Mouse (Mus musculus) limb, embryonic 13.5 days (tissue): ENCODE measurements around the gene Arsa. TPM values are rescaled to one million over a fixed set of nuclear protein-coding genes. Genes with fewer than 3 reads are reported as not detected.
"Not testable (repeated sequence)": the region's sequence is repeated elsewhere in the genome, so short reads cannot be mapped to it uniquely, and the experiment has no call there.

Experiments
- ATAC-seq: fragments of 200-750 bp; cut with Nextera tagmentation; 2 replicates; pipeline ENCODE4 v1.8.0; 2017; ENCODE audit warnings: low read depth, moderate number of reproducible peaks, moderate TSS enrichment; ENCODE audit not compliant: low FRiP score
- H3K27ac ChIP-seq: fragments of 300-500 bp; sonication (generic); 2 replicates; pipeline ENCODE4 v1.5.1; 2015; ENCODE audit warnings: inconsistent platforms, mild to moderate bottlenecking, moderate library complexity
- H3K27me3 ChIP-seq: fragments of 300-500 bp; sonication (generic); 2 replicates; pipeline ENCODE4 v1.6.1; 2015; ENCODE audit warnings: mild to moderate bottlenecking, inconsistent platforms
- H3K36me3 ChIP-seq: fragments of 300-500 bp; sonication (generic); 2 replicates; pipeline ENCODE4 v1.6.1; 2015; ENCODE audit warnings: inconsistent platforms, mild to moderate bottlenecking, moderate library complexity
- H3K4me1 ChIP-seq: fragments of 300-500 bp; sonication (generic); 2 replicates; pipeline ENCODE4 v1.6.1; 2015; ENCODE audit warnings: inconsistent platforms
- H3K4me2 ChIP-seq: fragments of 300-500 bp; sonication (generic); replicated peaks from 2 replicates; pipeline ENCODE4 v1.6.1; 2015; ENCODE audit warnings: inconsistent platforms, mild to moderate bottlenecking, moderate library complexity
- H3K4me3 ChIP-seq: fragments of 300-500 bp; sonication (generic); 2 replicates; pipeline ENCODE4 v1.5.1; 2015; ENCODE audit warnings: moderate library complexity, mild to moderate bottlenecking, inconsistent platforms
- H3K9ac ChIP-seq: fragments of 300-500 bp; sonication (generic); 2 replicates; pipeline ENCODE4 v1.6.1; 2015; ENCODE audit warnings: mild to moderate bottlenecking, inconsistent platforms
- H3K9me3 ChIP-seq: fragments of 300-500 bp; sonication (generic); 2 replicates; pipeline ENCODE4 v1.6.1; 2016; ENCODE audit warnings: inconsistent platforms
- WGBS: fragments of 180-500 bp; shearing (Covaris S2); methylation state at CpG from one replicate; pipeline ENCODE4 v1.1.7; 2015; 5-methylcytosine and 5-hydroxymethylcytosine counted together
- polyA plus RNA-seq: library from polyadenylated mRNA; unstranded; fragments of >200 nt; fragmentation: Nextera tagmentation; extraction: Ambion mirVana; gene quantifications from 2 replicates; pipeline ENCODE4 v1.2.1, GENCODE M21; 2015

Arsa gene
- polyA plus RNA-seq, 1 experiment from 2014 or later: 23.0 TPM

GRCm38 (mm10) chr15:89442486-89443070 lies 34.6 kb downstream of the Arsa start:
- Histone ChIP-seq H3K9me3 (no peaks in the 10 kb centered on the region), H3K9ac (no peak overlapping the region), H3K4me2 (no peak overlapping the region), H3K27me3 (0 out of 2 replicates have a peak, but pooled peaks cover 2% of the 10 kb centered on the region), H3K36me3 (no peaks in the 10 kb centered on the region), H3K4me1 (no peaks in the 10 kb centered on the region), H3K27ac (no peak overlapping the region), H3K4me3 (no peak overlapping the region)
- ATAC-seq: no peak
- 42% methylated on average over 8 of the region's 8 CpGs for WGBS

- 85% methylated on average over 5 of the region's 5 CpGs for WGBS
- no peaks in the 10 kb centered on the region for H3K27me3 ChIP-seq
- no peak overlapping the region for H3K27ac ChIP-seq
- no peak overlapping the region for H3K9ac ChIP-seq
- no peaks in the 10 kb centered on the region for H3K9me3 ChIP-seq
- H3K4me3 ChIP-seq: no peak overlapping the region
- H3K36me3 ChIP-seq: no peaks in the 10 kb centered on the region
- no peak for ATAC-seq
- no peaks in the 10 kb centered on the region for H3K4me1 ChIP-seq
- no peak overlapping the region for H3K4me2 ChIP-seq
Observed at GRCm38 (mm10) chr15:89435878-89436277, 41.3 kb downstream of the Arsa start.

- peaks cover 5% of the 10 kb centered on the region for H3K4me1 ChIP-seq
- H3K27me3 ChIP-seq: no peaks in the 10 kb centered on the region
- H3K4me2 ChIP-seq: no peak overlapping the region
- no peak for ATAC-seq
- no peak overlapping the region for H3K27ac ChIP-seq
- no peak overlapping the region for H3K4me3 ChIP-seq
- no peak overlapping the region for H3K9ac ChIP-seq
- 61% methylated on average over 3 of the region's 3 CpGs for WGBS
- H3K36me3 ChIP-seq: no peaks in the 10 kb centered on the region
- no peaks in the 10 kb centered on the region for H3K9me3 ChIP-seq
Observed at GRCm38 (mm10) chr15:89434136-89434535, 43.1 kb downstream of the Arsa start.

GRCm38 (mm10) chr15:89432946-89433345 lies 44.3 kb downstream of the Arsa start:
- Histone ChIP-seq H3K4me1 (peaks cover 15% of the 10 kb centered on the region), H3K27me3 (no peaks in the 10 kb centered on the region), H3K36me3 (peaks cover under 1% of the 10 kb centered on the region; the same call in 1 of the 2 replicates), H3K4me3 (no peak overlapping the region), H3K9me3 (no peaks in the 10 kb centered on the region), H3K4me2 (no peak overlapping the region), H3K9ac (no peak overlapping the region), H3K27ac (no peak overlapping the region)
- ATAC-seq: no peak
- WGBS: 70% methylated on average over 4 of the region's 4 CpGs

GRCm38 (mm10) chr15:89431806-89432205 lies 45.4 kb downstream of the Arsa start:
- H3K4me1 ChIP-seq: peaks cover 15% of the 10 kb centered on the region
- no peak overlapping the region for H3K4me2 ChIP-seq
- H3K27ac ChIP-seq: no peak overlapping the region
- ATAC-seq: no peak
- H3K27me3 ChIP-seq: no peaks in the 10 kb centered on the region
- no peaks in the 10 kb centered on the region for H3K9me3 ChIP-seq
- 92% methylated on average over 6 of the region's 6 CpGs for WGBS
- H3K9ac ChIP-seq: no peak overlapping the region
- H3K36me3 ChIP-seq: peaks cover 12% of the 10 kb centered on the region
- H3K4me3 ChIP-seq: no peak overlapping the region

- H3K27me3 ChIP-seq: no peaks in the 10 kb centered on the region
- peaks cover 15% of the 10 kb centered on the region for H3K4me1 ChIP-seq
- H3K4me3 ChIP-seq: no peak overlapping the region
- no peak overlapping the region for H3K9ac ChIP-seq
- no peak for ATAC-seq
- H3K27ac ChIP-seq: no peak overlapping the region
- H3K4me2 ChIP-seq: no peak overlapping the region
- no peaks in the 10 kb centered on the region for H3K9me3 ChIP-seq
- peaks cover 17% of the 10 kb centered on the region for H3K36me3 ChIP-seq
- WGBS: 88% methylated on average over 3 of the region's 3 CpGs
Observed at GRCm38 (mm10) chr15:89431271-89431670, 46.0 kb downstream of the Arsa start.

GRCm38 (mm10) chr15:89430771-89431170 lies 46.5 kb downstream of the Arsa start:
- Histone ChIP-seq H3K36me3 (peaks cover 22% of the 10 kb centered on the region), H3K4me1 (peaks cover 17% of the 10 kb centered on the region)
- H3K27me3 ChIP-seq, H3K4me3 ChIP-seq, H3K9me3 ChIP-seq, H3K27ac ChIP-seq, ATAC-seq, H3K9ac ChIP-seq, H3K4me2 ChIP-seq: not testable (repeated sequence)
- WGBS: 79% methylated on average over 9 of the region's 9 CpGs

- peak overlapping the region; percentile 91 for H3K4me2 ChIP-seq
- 48% methylated on average over 6 of the region's 6 CpGs for WGBS
- no peaks in the 10 kb centered on the region for H3K9me3 ChIP-seq
- H3K9ac ChIP-seq: peak overlapping the region; percentile 75
- peaks cover 22% of the 10 kb centered on the region for H3K4me1 ChIP-seq
- H3K36me3 ChIP-seq: peaks cover 26% of the 10 kb centered on the region
- peak overlapping the region; percentile 77 for H3K4me3 ChIP-seq
- ATAC-seq: no peak
- H3K27me3 ChIP-seq: no peaks in the 10 kb centered on the region
- H3K27ac ChIP-seq: peak overlapping the region; percentile 93
Observed at GRCm38 (mm10) chr15:89430341-89430740, 46.9 kb downstream of the Arsa start.

GRCm38 (mm10) chr15:89429352-89430221 lies 47.6 kb downstream of the Arsa start, which contains the start of the genes C730034F03Rik, Gm44502 and Chkb:
Gene C730034F03Rik, plus strand, starts transcription at chr15:89429589.
Gene Gm44502, minus strand, starts transcription at chr15:89429696.
Gene Chkb, minus strand, starts transcription at chr15:89429908.
- no peaks in the 10 kb centered on the region for H3K9me3 ChIP-seq
- peak within 1 kb of the TSS; percentile 75 for H3K9ac ChIP-seq
- peak within 1 kb of the TSS; percentile 93 for H3K27ac ChIP-seq
- no peaks in the 10 kb centered on the region for H3K27me3 ChIP-seq
- H3K4me3 ChIP-seq: peak within 1 kb of the TSS; percentile 77
- ATAC-seq: peak; percentile 92
- peaks cover 26% of the 10 kb centered on the region for H3K36me3 ChIP-seq
- H3K4me2 ChIP-seq: peak within 1 kb of the TSS; percentile 91
- WGBS: under 1% methylated on average over 70 of the region's 70 CpGs
- peaks cover 22% of the 10 kb centered on the region for H3K4me1 ChIP-seq

- Histone ChIP-seq H3K27me3 (no peaks in the 10 kb centered on the region), H3K9me3 (no peaks in the 10 kb centered on the region), H3K36me3 (peaks cover 26% of the 10 kb centered on the region), H3K4me2 (peak overlapping the region; percentile 91), H3K4me1 (peaks cover 22% of the 10 kb centered on the region), H3K27ac (no peak overlapping the region; the same call in 1 of the 2 replicates), H3K4me3 (peak overlapping the region; percentile 77), H3K9ac (peak overlapping the region; percentile 75)
- 4% methylated on average over 22 of the region's 22 CpGs for WGBS
- ATAC-seq: peak; percentile 55; the same call in 1 of the 2 replicates
Observed at GRCm38 (mm10) chr15:89428821-89429351, 48.3 kb downstream of the Arsa start.

GRCm38 (mm10) chr15:89428136-89428790 lies 49.0 kb downstream of the Arsa start:
- H3K27ac ChIP-seq: no peak overlapping the region
- no peaks in the 10 kb centered on the region for H3K27me3 ChIP-seq
- 82% methylated on average over 19 of the region's 19 CpGs for WGBS
- ATAC-seq: no peak
- peak overlapping the region; percentile 75 for H3K9ac ChIP-seq
- no peaks in the 10 kb centered on the region for H3K9me3 ChIP-seq
- peak overlapping the region; percentile 77 for H3K4me3 ChIP-seq
- H3K36me3 ChIP-seq: peaks cover 26% of the 10 kb centered on the region
- peaks cover 22% of the 10 kb centered on the region for H3K4me1 ChIP-seq
- H3K4me2 ChIP-seq: peak overlapping the region; percentile 91

- H3K4me1 ChIP-seq: peaks cover 22% of the 10 kb centered on the region
- no peak overlapping the region for H3K4me3 ChIP-seq
- H3K27ac ChIP-seq: no peak overlapping the region
- 94% methylated on average over 10 of the region's 10 CpGs for WGBS
- H3K27me3 ChIP-seq: no peaks in the 10 kb centered on the region
- peaks cover 26% of the 10 kb centered on the region for H3K36me3 ChIP-seq
- no peaks in the 10 kb centered on the region for H3K9me3 ChIP-seq
- no peak overlapping the region for H3K9ac ChIP-seq
- ATAC-seq: no peak
- H3K4me2 ChIP-seq: no peak overlapping the region
Observed at GRCm38 (mm10) chr15:89426716-89427115, 50.5 kb downstream of the Arsa start.
